Mouse (Mus musculus): Measurements from ENCODE around the gene Sox10. TPM values are rescaled to one million over a fixed set of nuclear protein-coding genes. Genes with fewer than 3 reads are reported as not detected.

Gene Sox10
- polyA plus RNA-seq, 1 experiment, result 3.6 TPM

GRCm38 (mm10) chr15:79143316-79143715 lies 21.7 kb downstream of the Sox10 start:
- TF ChIP-seq CTCF (IDR thresholded peaks at IDR 0.05; ENCODE audit: insufficient read depth, low read length), result no peak
- TF ChIP-seq POLR2A (IDR thresholded peaks at IDR 0.05; ENCODE audit: borderline replicate concordance, extremely low read depth, low read depth, low read length), result no peak
- 82% methylated on average over 12 of the region's 12 CpGs for WGBS
- H3K4me3 ChIP-seq (replicated peaks; ENCODE audit: extremely low read depth, low read depth, low read length), result no peak overlapping the region
- peaks cover 3% of the 10 kb centered on the region for H3K4me1 ChIP-seq (ENCODE audit: control insufficient read depth, insufficient read depth, low read length)
- no peak for DNase-seq

- 2% methylated on average over 7 of the region's 7 CpGs for WGBS
- TF ChIP-seq CTCF (IDR thresholded peaks at IDR 0.05; ENCODE audit: insufficient read depth, low read length) (no peak), POLR2A (IDR thresholded peaks at IDR 0.05; ENCODE audit: borderline replicate concordance, extremely low read depth, low read depth, low read length) (no peak)
- Histone ChIP-seq H3K4me3 (replicated peaks; ENCODE audit: extremely low read depth, low read depth, low read length) (peak overlapping the region; percentile 98), H3K4me1 (ENCODE audit: control insufficient read depth, insufficient read depth, low read length) (peaks cover 3% of the 10 kb centered on the region)
- no peak for DNase-seq
These were observed 23.5 kb downstream of the Sox10 start for GRCm38 (mm10) chr15:79141566-79141917.

- peaks cover 3% of the 10 kb centered on the region for H3K4me1 ChIP-seq (ENCODE audit: control insufficient read depth, insufficient read depth, low read length)
- under 1% methylated on average over 57 of the region's 57 CpGs for WGBS
These were observed 24.0 kb downstream of the Sox10 start, which contains the start of the genes Polr2f and 1700088E04Rik for GRCm38 (mm10) chr15:79140866-79141565. Gene Polr2f (plus strand): TSS chr15:79141009. Gene 1700088E04Rik (minus strand): TSS chr15:79141253.

GRCm38 (mm10) chr15:79139640-79140039 lies 25.4 kb downstream of the Sox10 start:
- TF ChIP-seq POLR2A (IDR thresholded peaks at IDR 0.05; ENCODE audit: borderline replicate concordance, extremely low read depth, low read depth, low read length) (no peak), CTCF (IDR thresholded peaks at IDR 0.05; ENCODE audit: insufficient read depth, low read length) (peak; percentile 61)
- no peak for DNase-seq
- Histone ChIP-seq H3K4me3 (replicated peaks; ENCODE audit: extremely low read depth, low read depth, low read length) (no peak overlapping the region), H3K4me1 (ENCODE audit: control insufficient read depth, insufficient read depth, low read length) (peaks cover 3% of the 10 kb centered on the region)
- whole genome bisulfite sequencing, result 47% methylated on average over 10 of the region's 10 CpGs

More at GRCm38 (mm10) chr15:79140866-79141565, 24.0 kb downstream of the Sox10 start, which contains the start of the genes Polr2f and 1700088E04Rik:
- TF ChIP-seq CTCF (IDR thresholded peaks at IDR 0.05; ENCODE audit: insufficient read depth, low read length), result no peak
- peak; percentile 97 for TF ChIP-seq POLR2A (IDR thresholded peaks at IDR 0.05; ENCODE audit: borderline replicate concordance, extremely low read depth, low read depth, low read length)
- peak within 1 kb of the TSS; percentile 98 for H3K4me3 ChIP-seq (replicated peaks; ENCODE audit: extremely low read depth, low read depth, low read length)
- peak; percentile 94 for DNase-seq

- 66% methylated on average over 11 of the region's 11 CpGs for WGBS
- no peak overlapping the region for H3K4me3 ChIP-seq (replicated peaks; ENCODE audit: extremely low read depth, low read depth, low read length)
- DNase-seq, result no peak
- TF ChIP-seq POLR2A (IDR thresholded peaks at IDR 0.05; ENCODE audit: borderline replicate concordance, extremely low read depth, low read depth, low read length) (no peak), CTCF (IDR thresholded peaks at IDR 0.05; ENCODE audit: insufficient read depth, low read length) (no peak)
- H3K4me1 ChIP-seq (ENCODE audit: control insufficient read depth, insufficient read depth, low read length), result peaks cover 6% of the 10 kb centered on the region
These were observed 29.1 kb downstream of the Sox10 start for GRCm38 (mm10) chr15:79135783-79136575.

- no peak for DNase-seq
- TF ChIP-seq CTCF (IDR thresholded peaks at IDR 0.05; ENCODE audit: insufficient read depth, low read length) (no peak), POLR2A (IDR thresholded peaks at IDR 0.05; ENCODE audit: borderline replicate concordance, extremely low read depth, low read depth, low read length) (no peak)
- Histone ChIP-seq H3K4me1 (ENCODE audit: control insufficient read depth, insufficient read depth, low read length) (peaks cover 2% of the 10 kb centered on the region), H3K4me3 (replicated peaks; ENCODE audit: extremely low read depth, low read depth, low read length) (no peak overlapping the region)
- 76% methylated on average over 9 of the region's 9 CpGs for WGBS
These were observed 29.7 kb downstream of the Sox10 start for GRCm38 (mm10) chr15:79135332-79135731.

GRCm38 (mm10) chr15:79134496-79135270 lies 30.4 kb downstream of the Sox10 start:
- WGBS, result 85% methylated on average over 9 of the region's 9 CpGs
- DNase-seq, result no peak
- no peak overlapping the region for H3K4me3 ChIP-seq (replicated peaks; ENCODE audit: extremely low read depth, low read depth, low read length)
- TF ChIP-seq CTCF (IDR thresholded peaks at IDR 0.05; ENCODE audit: insufficient read depth, low read length) (no peak), POLR2A (IDR thresholded peaks at IDR 0.05; ENCODE audit: borderline replicate concordance, extremely low read depth, low read depth, low read length) (no peak)
- peaks cover 5% of the 10 kb centered on the region; the same call in 1 of the 2 replicates for H3K4me1 ChIP-seq (ENCODE audit: control insufficient read depth, insufficient read depth, low read length)

GRCm38 (mm10) chr15:79133191-79133661 lies 31.8 kb downstream of the Sox10 start:
- Histone ChIP-seq H3K4me1 (ENCODE audit: control insufficient read depth, insufficient read depth, low read length) (peaks cover 5% of the 10 kb centered on the region; the same call in 1 of the 2 replicates), H3K4me3 (replicated peaks; ENCODE audit: extremely low read depth, low read depth, low read length) (no peak overlapping the region)
- TF ChIP-seq POLR2A (IDR thresholded peaks at IDR 0.05; ENCODE audit: borderline replicate concordance, extremely low read depth, low read depth, low read length) (no peak), CTCF (IDR thresholded peaks at IDR 0.05; ENCODE audit: insufficient read depth, low read length) (no peak)
- no peak for DNase-seq
- WGBS, result 81% methylated on average over 6 of the region's 6 CpGs

GRCm38 (mm10) chr15:79131442-79131841 lies 33.6 kb downstream of the Sox10 start:
- DNase-seq, result peak; percentile 81

More at GRCm38 (mm10) chr15:79131442-79131841, 33.6 kb downstream of the Sox10 start:
- TF ChIP-seq POLR2A (IDR thresholded peaks at IDR 0.05; ENCODE audit: borderline replicate concordance, extremely low read depth, low read depth, low read length) (no peak; the same call in 1 of the 2 replicates), CTCF (IDR thresholded peaks at IDR 0.05; ENCODE audit: insufficient read depth, low read length) (no peak)
- peak overlapping the region; percentile 48 for H3K4me3 ChIP-seq (replicated peaks; ENCODE audit: extremely low read depth, low read depth, low read length)
- peaks cover 5% of the 10 kb centered on the region; the same call in 1 of the 2 replicates for H3K4me1 ChIP-seq (ENCODE audit: control insufficient read depth, insufficient read depth, low read length)
- WGBS, result 44% methylated on average over 7 of the region's 7 CpGs
